Mouse (Mus musculus): ENCODE measurements around the gene Hnrnpk. TPM values are rescaled to one million over a fixed set of nuclear protein-coding genes. Genes with fewer than 3 reads are reported as not detected.
"Not testable (repeated sequence)": the region's sequence is repeated elsewhere in the genome, so short reads cannot be mapped to it uniquely, and the experiment has no call there.

The Hnrnpk gene
- polyA plus RNA-seq, 1 experiment from 2014 or later, result 2,126 TPM

- Histone ChIP-seq H3K27ac (replicated peaks) (peak within 1 kb of the TSS; percentile 86), H3K4me3 (peak within 1 kb of the TSS; percentile 84), H3K4me1 (peaks cover 14% of the 10 kb centered on the region), H3K27me3 (replicated peaks; ENCODE audit: low read depth, poor library complexity, severe bottlenecking) (no peaks in the 10 kb centered on the region), H3K36me3 (replicated peaks) (peaks cover 37% of the 10 kb centered on the region), H3K9me3 (peaks cover 18% of the 10 kb centered on the region)
- DNase-seq (ENCODE audit: low spot score), result peak; percentile 79
- 3% methylated on average over 80 of the region's 80 CpGs for WGBS
These were observed 18.2 kb downstream of the Hnrnpk start, which contains the start of gene 2210016F16Rik for GRCm38 (mm10) chr13:58384779-58385546. TSS of gene 2210016F16Rik (minus strand) at chr13:58385225.

GRCm38 (mm10) chr13:58384371-58384770 lies 18.8 kb downstream of the Hnrnpk start:
- Histone ChIP-seq H3K9me3 (peaks cover 22% of the 10 kb centered on the region), H3K27me3 (replicated peaks; ENCODE audit: low read depth, poor library complexity, severe bottlenecking) (no peaks in the 10 kb centered on the region), H3K4me3 (peak overlapping the region; percentile 84), H3K36me3 (replicated peaks) (peaks cover 38% of the 10 kb centered on the region), H3K4me1 (peaks cover 14% of the 10 kb centered on the region), H3K27ac (replicated peaks) (peak overlapping the region; percentile 86; the same call in 1 of the 2 replicates)
- 61% methylated on average over 11 of the region's 11 CpGs for WGBS
- DNase-seq (ENCODE audit: low spot score), result no peak

GRCm38 (mm10) chr13:58373153-58373470 lies 30.0 kb downstream of the Hnrnpk start:
- peaks cover 13% of the 10 kb centered on the region; the same call in 1 of the 2 replicates for H3K9me3 ChIP-seq
- H3K36me3 ChIP-seq (replicated peaks), result no peaks in the 10 kb centered on the region
- no peak for DNase-seq (ENCODE audit: low spot score)
- H3K4me1 ChIP-seq, result no peaks in the 10 kb centered on the region
- no peaks in the 10 kb centered on the region for H3K27me3 ChIP-seq (replicated peaks; ENCODE audit: low read depth, poor library complexity, severe bottlenecking)
- no peak overlapping the region for H3K4me3 ChIP-seq
- no peak overlapping the region for H3K27ac ChIP-seq (replicated peaks)
- 92% methylated on average over 2 of the region's 2 CpGs for WGBS

GRCm38 (mm10) chr13:58372278-58373152 lies 30.6 kb downstream of the Hnrnpk start:
- 87% methylated on average over 5 of the region's 5 CpGs for WGBS
- no peak overlapping the region for H3K27ac ChIP-seq (replicated peaks)
- H3K36me3 ChIP-seq (replicated peaks), result no peaks in the 10 kb centered on the region
- no peaks in the 10 kb centered on the region for H3K4me1 ChIP-seq
- no peak for DNase-seq (ENCODE audit: low spot score)
- H3K4me3 ChIP-seq, result no peak overlapping the region
- H3K27me3 ChIP-seq (replicated peaks; ENCODE audit: low read depth, poor library complexity, severe bottlenecking), result no peaks in the 10 kb centered on the region
- peaks cover 13% of the 10 kb centered on the region; the same call in 1 of the 2 replicates for H3K9me3 ChIP-seq

- no peak for DNase-seq (ENCODE audit: low spot score)
- H3K4me3 ChIP-seq, result no peak overlapping the region
- no peaks in the 10 kb centered on the region for H3K27me3 ChIP-seq (replicated peaks; ENCODE audit: low read depth, poor library complexity, severe bottlenecking)
- no peak overlapping the region for H3K27ac ChIP-seq (replicated peaks)
- no peaks in the 10 kb centered on the region for H3K9me3 ChIP-seq
- no peaks in the 10 kb centered on the region for H3K4me1 ChIP-seq
- H3K36me3 ChIP-seq (replicated peaks), result no peaks in the 10 kb centered on the region
- 77% methylated on average over 4 of the region's 4 CpGs for WGBS
These were observed 34.3 kb downstream of the Hnrnpk start for GRCm38 (mm10) chr13:58368835-58369234.

- DNase-seq (ENCODE audit: low spot score), result no peak
- WGBS, result 59% methylated on average over 1 of the region's 1 CpGs
- H3K9me3 ChIP-seq, result no peaks in the 10 kb centered on the region
These were observed 35.5 kb downstream of the Hnrnpk start for GRCm38 (mm10) chr13:58367641-58368040.

GRCm38 (mm10) chr13:58366373-58366772 lies 36.8 kb downstream of the Hnrnpk start:
- no peaks in the 10 kb centered on the region for H3K36me3 ChIP-seq (replicated peaks)
- 91% methylated on average over 3 of the region's 3 CpGs for WGBS
- no peak overlapping the region for H3K4me3 ChIP-seq
- H3K4me1 ChIP-seq, result no peaks in the 10 kb centered on the region
- H3K9me3 ChIP-seq, result no peaks in the 10 kb centered on the region
- no peak for DNase-seq (ENCODE audit: low spot score)
- H3K27me3 ChIP-seq (replicated peaks; ENCODE audit: low read depth, poor library complexity, severe bottlenecking), result no peaks in the 10 kb centered on the region
- no peak overlapping the region for H3K27ac ChIP-seq (replicated peaks)

More at GRCm38 (mm10) chr13:58367641-58368040, 35.5 kb downstream of the Hnrnpk start:
- H3K36me3 ChIP-seq (replicated peaks), result no peaks in the 10 kb centered on the region
- H3K27me3 ChIP-seq (replicated peaks; ENCODE audit: low read depth, poor library complexity, severe bottlenecking), result no peaks in the 10 kb centered on the region
- no peaks in the 10 kb centered on the region for H3K4me1 ChIP-seq
- no peak overlapping the region for H3K4me3 ChIP-seq
- H3K27ac ChIP-seq (replicated peaks), result no peak overlapping the region

- not testable (repeated sequence) for H3K27ac ChIP-seq (replicated peaks); H3K4me1 ChIP-seq; H3K4me3 ChIP-seq; H3K9me3 ChIP-seq; H3K36me3 ChIP-seq (replicated peaks); H3K27me3 ChIP-seq (replicated peaks; ENCODE audit: low read depth, poor library complexity, severe bottlenecking); DNase-seq (ENCODE audit: low spot score)
- WGBS, result 85% methylated on average over 8 of the region's 8 CpGs
These were observed 38.0 kb downstream of the Hnrnpk start for GRCm38 (mm10) chr13:58365179-58365578.

- 82% methylated on average over 8 of the region's 8 CpGs for WGBS
- H3K4me3 ChIP-seq, result no peak overlapping the region
- H3K36me3 ChIP-seq (replicated peaks), result no peaks in the 10 kb centered on the region
- no peak overlapping the region for H3K27ac ChIP-seq (replicated peaks)
- no peaks in the 10 kb centered on the region for H3K4me1 ChIP-seq
- no peaks in the 10 kb centered on the region for H3K9me3 ChIP-seq
- no peaks in the 10 kb centered on the region for H3K27me3 ChIP-seq (replicated peaks; ENCODE audit: low read depth, poor library complexity, severe bottlenecking)
- no peak for DNase-seq (ENCODE audit: low spot score)
These were observed 38.6 kb downstream of the Hnrnpk start for GRCm38 (mm10) chr13:58364353-58365175.

GRCm38 (mm10) chr13:58359304-58359653 lies 43.9 kb downstream of the Hnrnpk start:
- H3K9me3 ChIP-seq, result no peaks in the 10 kb centered on the region
- DNase-seq (ENCODE audit: low spot score), result no peak
- peak overlapping the region; percentile 83 for H3K4me3 ChIP-seq
- peaks cover 12% of the 10 kb centered on the region for H3K4me1 ChIP-seq
- H3K27ac ChIP-seq (replicated peaks), result peak overlapping the region; percentile 82; the same call in 1 of the 2 replicates
- H3K27me3 ChIP-seq (replicated peaks; ENCODE audit: low read depth, poor library complexity, severe bottlenecking), result peaks cover 17% of the 10 kb centered on the region
- WGBS, result 3% methylated on average over 7 of the region's 7 CpGs
- no peaks in the 10 kb centered on the region for H3K36me3 ChIP-seq (replicated peaks)

- peak within 1 kb of the TSS; percentile 83 for H3K4me3 ChIP-seq
- H3K9me3 ChIP-seq, result no peaks in the 10 kb centered on the region
- H3K4me1 ChIP-seq, result peaks cover 12% of the 10 kb centered on the region
- no peaks in the 10 kb centered on the region for H3K36me3 ChIP-seq (replicated peaks)
- peak; percentile 94 for DNase-seq (ENCODE audit: low spot score)
- peaks cover 17% of the 10 kb centered on the region for H3K27me3 ChIP-seq (replicated peaks; ENCODE audit: low read depth, poor library complexity, severe bottlenecking)
- H3K27ac ChIP-seq (replicated peaks), result peak within 1 kb of the TSS; percentile 82
- WGBS, result under 1% methylated on average over 85 of the region's 85 CpGs
These were observed 44.4 kb downstream of the Hnrnpk start, which contains the start of gene Kif27 for GRCm38 (mm10) chr13:58358629-58359303. TSS of gene Kif27 (minus strand) at chr13:58359122.

GRCm38 (mm10) chr13:58352996-58353395 lies 50.1 kb downstream of the Hnrnpk start:
- Histone ChIP-seq H3K4me3 (no peak overlapping the region), H3K27me3 (replicated peaks; ENCODE audit: low read depth, poor library complexity, severe bottlenecking) (peaks cover 14% of the 10 kb centered on the region), H3K36me3 (replicated peaks) (no peaks in the 10 kb centered on the region), H3K9me3 (no peaks in the 10 kb centered on the region), H3K4me1 (0 out of 2 replicates have a peak, but pooled peaks cover 3% of the 10 kb centered on the region), H3K27ac (replicated peaks) (no peak overlapping the region)
- DNase-seq (ENCODE audit: low spot score), result no peak

Measured in embryonic facial prominence, embryonic 10.5 days (tissue).